Mouse (Mus musculus) retina, embryonic 14.5 days (tissue): ENCODE measurements at regions not wholly inside any gene's neighbourhood (a gene's known extent, or its start where the extent isn't known, plus 50 kb on each side); places are given as distances from the start of the nearest gene placed in this dataset.
"Not testable (repeated sequence)": the region's sequence is repeated elsewhere in the genome, so short reads cannot be mapped to it uniquely, and the experiment has no call there.

Experiments
- DNase-seq: peaks from one replicate; pipeline ENCODE4 v3.0.0-alpha.2; 2015; ENCODE audit warnings: low spot score

GRCm38 (mm10) chr8:93443631-93444030 lies 64.1 kb upstream of the Ces1h start:
- DNase-seq = not testable (repeated sequence)

- no peak for DNase-seq
These were observed 62.4 kb upstream of the Ces1h start for GRCm38 (mm10) chr8:93441936-93442335.

- DNase-seq = not testable (repeated sequence)
These were observed 57.1 kb upstream of the Ces1h start for GRCm38 (mm10) chr8:93436586-93436985.

GRCm38 (mm10) chr8:93430637-93431036 lies 51.1 kb upstream of the Ces1h start:
- peak; percentile 91 for DNase-seq
